Mouse (Mus musculus) lung, postnatal 10 days (tissue): ENCODE measurements around the gene Tiparp.

Experiments used
- DNase-seq: peaks from one replicate; pipeline ENCODE4 v3.0.0; 2021

The Tiparp gene

DNA sequence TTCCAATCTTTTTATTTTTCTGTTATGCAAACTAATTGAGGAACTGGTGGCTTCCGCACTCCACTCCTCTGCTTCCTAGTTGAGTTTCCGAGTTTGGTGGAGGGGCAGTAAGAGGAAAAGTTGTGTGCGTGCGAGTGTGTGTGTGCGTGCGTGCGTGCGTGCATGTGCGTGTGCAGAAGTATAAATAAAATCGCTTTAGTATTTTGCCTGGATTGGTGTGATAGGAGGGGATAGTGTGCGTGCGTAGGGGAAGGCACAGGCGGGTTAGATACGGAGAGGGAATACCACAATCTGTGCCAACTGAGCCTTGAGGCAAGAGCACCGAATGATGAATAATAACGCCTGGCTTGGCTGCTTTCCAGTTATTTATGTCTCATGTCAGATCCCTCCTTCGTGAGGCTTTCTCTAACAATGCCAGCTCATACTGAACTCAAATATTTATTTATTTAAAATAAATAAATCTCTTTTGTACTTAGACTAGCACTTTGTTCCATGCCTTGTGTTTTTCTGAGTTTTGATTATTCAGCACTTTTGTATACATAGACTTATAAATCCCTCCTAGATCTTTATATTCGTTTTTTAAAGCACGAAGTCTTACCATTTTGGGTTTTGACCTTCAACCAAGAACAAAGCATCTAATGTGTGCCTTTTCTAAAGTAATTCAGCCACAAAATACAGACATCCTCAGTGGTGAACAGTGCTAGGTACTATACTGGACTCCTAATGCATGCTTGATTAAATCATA is 1.4 kb downstream of the Tiparp start:
- DNase-seq: peak; percentile 63

DNA sequence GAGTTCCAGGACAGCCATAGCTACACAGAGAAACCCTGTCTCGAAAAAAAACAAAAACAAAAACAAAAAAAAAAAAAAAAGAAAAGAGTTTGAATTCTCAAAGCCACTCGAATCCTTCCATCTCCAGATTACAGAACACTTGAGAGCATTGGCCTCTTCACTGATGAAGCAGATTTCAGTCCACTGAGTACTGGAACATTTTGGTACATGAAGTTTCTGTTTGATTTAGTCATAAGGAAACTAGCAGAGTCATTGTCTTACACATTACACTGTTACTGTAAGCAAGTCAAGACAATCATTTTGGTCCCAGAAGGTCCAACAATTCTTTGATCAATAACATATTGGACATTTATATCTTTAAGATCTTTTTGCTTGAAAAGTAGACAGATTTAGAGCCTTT is 4.8 kb downstream of the Tiparp start:
- DNase-seq: no peak

DNA sequence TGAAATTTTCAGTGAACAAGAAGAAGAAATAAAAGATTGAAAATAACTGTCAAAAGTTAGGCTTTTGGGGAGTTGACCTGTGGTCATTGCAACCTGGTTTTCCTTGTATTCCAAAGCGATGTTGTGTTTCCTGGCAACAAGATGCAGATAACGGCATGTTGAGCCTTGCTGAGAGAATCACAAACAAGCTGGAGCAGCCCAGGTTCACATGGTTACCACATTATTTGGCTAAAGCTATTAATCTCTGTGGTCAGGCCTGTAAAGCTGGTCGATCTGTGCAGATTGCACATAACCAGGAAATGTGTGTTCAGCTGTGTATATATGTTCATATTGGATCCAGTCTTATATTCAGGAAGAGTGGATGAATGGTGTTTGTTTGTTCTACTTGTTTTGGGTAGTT is 5.4 kb downstream of the Tiparp start:
- DNase-seq: peak; percentile 8

DNA sequence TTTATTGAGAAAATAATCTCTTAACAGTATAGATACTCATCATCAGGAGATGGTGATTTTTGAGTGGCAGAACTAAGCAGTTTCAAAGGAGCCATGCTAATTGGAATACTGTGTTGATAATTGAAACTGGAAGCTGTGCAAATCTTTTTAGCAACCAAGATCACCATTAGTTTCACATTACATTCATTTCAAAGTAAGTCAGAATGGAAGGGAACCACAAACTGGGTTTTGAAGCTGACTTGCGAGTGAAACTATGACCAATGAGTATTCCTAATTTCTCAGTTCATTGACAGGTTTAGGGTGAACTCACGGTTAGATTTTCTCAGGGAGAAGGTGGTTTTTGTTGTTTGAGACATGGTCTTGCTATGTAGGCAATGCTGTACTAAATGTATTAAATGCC is 6.3 kb downstream of the Tiparp start:
- no peak for DNase-seq

DNA sequence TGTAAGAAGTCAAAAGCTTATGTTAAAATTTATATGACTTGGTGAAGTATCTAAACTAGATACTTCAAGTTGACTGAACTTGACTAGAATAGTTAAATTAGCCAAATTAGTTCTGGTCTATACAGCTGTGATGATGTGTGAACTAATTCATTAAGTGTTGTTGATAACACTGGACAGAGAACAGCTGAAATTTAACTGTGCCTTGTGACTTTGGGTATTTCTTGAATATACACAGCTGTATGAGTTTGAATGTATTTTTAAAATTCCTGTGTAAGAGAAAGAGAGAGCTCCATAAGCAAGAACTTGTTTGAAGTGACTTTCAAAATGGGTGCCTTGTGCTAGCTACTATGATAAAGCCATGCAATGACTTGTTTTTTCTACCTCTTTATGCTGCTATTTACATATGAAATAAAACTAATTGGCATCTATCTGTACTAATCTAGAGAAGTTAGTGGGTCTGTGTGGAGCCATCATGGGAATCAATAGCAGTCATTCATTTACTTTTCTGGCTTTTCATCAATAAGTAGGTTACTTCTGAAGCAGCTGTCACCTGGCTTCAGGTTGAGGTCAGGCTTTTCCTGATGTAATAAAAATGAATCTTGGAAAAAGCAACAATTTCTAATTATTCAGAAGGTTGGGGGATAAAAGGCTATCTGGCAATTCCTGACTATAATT is 7.0 kb downstream of the Tiparp start:
- no peak for DNase-seq

DNA sequence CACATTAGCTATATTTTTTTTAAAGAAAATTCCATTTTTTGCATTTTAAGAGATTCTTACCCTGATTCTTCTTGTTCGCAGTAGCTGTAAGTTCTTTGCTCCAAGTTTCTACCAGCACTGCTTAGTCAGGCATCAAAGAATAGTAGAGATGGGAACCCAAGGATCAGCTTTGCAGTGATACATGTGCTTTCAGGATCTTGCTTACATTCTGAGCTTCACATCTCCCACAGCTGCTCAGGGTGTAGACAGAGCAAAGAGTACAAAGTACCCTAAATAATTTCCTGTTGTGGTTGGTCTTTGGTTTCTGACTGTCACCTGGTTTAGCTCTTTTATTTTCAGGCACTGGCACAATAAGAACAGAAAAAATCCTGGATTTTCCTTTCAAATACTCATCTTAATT is 9.1 kb downstream of the Tiparp start:
- no peak for DNase-seq

DNA sequence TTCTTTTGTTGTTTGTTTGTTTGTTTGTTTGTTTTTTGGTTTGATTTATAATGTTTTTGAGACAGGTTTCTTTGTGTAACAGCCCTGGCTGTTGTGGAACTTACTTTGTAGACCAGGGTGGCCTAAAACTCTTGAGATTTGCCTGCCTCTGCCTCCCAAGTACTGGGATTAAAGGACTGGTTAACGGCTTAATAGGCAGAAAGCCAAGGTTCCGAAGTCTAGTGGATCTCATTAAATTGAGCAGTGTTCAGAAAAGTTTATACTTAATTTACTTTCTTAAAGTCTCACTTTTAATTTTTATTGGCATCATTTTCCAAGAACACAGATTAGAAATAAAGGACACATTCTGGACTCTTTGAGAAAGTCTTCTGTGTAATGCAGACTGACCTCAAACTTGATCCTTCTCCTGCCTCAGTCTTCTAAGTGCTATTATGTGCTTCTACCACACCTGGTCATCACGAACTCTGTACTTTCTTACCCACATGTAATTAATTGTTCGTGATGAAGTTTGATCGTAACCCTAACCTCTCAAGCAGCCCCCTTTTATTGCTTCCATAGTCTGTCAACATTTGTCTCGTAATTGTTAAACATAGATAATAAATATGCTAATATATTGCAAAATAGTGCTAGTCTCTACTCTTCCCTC is 12.8 kb downstream of the Tiparp start:
- no peak for DNase-seq

DNA sequence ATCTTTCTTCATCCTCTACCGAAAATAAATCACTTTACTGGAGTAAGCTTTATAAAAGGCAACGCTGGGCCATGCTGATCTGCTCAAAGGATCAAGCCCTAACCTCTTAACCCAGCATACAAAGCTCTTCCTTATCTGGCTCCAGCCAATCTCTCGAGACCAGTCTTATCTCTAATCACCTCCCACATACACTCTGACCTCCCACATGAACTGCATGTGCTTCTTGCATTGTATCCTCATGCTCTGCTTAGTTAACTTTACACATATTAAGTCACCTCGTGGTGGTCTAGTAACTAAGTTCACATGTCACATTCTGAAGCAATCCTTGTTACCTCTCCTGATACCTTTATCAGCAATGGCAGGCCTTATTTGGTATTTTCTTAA is 13.3 kb downstream of the Tiparp start:
- DNase-seq: no peak

DNA sequence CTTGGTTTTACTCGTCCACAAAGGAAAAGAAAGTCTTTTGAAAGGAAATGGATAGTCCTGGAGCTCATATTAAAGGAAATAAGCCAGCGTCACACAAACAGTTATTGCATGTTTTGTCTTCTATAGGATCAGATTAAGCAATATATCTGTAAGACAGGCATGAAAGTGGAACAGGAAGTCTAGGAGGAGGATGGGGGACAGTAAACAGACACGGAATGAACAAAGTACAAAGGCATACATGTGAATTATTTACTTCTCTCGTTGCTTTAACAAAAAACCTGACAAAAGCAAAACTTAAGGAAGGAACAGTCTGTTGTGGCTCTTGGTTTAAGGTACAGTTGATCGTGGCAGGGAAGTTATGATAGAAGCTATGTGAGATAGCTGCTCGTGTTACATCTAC is 21.6 kb downstream of the Tiparp start:
- DNase-seq: no peak

DNA sequence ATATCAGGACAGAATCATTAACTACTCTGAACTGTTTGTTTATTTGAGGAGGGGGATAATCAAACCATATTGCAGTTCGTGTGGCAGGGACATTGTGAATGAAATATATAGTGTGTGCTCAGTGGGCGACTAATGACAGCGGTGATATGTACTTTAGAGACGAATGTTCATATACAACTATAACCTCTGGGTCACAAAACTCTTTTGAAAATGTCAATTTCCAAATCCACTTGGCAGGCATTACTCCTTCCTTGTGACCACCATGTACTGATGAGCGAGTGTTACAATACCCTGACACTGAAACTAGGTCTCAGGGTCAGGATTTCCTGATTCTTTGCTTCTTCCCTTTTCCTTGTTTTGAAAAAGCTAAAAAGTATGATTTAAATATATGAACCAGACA is 22.9 kb downstream of the Tiparp start:
- DNase-seq: no peak

DNA sequence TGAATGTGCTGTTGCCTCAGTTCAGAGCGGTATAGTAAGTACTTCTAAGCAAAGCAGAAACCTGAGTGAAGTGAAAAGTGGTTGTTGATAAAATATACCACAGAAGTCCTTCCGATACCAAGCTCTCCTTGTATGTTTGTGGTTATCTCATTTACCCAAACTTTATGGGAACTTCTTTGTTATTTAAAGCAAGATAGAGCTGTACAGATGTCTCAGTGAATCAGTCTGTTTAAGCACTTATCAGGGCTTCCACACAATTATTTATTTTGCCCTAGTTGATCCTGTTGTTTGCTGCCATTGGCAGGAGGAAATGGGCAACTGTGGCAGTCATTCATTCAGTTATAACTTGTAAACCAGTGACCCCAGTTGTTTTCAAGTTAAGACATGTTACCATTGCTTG is 26.4 kb downstream of the Tiparp start:
- no peak for DNase-seq

DNA sequence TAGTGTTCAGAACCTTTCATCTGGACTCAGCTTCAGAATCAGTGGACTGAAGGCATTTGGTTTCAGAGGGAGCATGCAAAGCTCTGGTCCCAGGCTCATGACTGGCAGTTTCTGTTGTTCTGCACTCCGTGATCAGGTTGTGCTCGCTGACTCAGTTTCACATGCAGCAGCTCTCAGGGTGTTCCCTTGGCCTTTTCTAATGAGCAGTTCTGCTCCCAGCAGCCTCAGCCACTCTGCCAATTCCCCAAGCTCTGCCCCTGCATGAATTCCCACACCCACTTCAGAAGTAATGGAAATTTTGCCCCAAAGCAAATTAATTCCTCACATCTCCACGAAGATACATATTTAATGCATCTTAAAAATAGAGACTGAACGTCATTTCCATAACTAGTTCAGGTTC is 30.5 kb downstream of the Tiparp start:
- no peak for DNase-seq

DNA sequence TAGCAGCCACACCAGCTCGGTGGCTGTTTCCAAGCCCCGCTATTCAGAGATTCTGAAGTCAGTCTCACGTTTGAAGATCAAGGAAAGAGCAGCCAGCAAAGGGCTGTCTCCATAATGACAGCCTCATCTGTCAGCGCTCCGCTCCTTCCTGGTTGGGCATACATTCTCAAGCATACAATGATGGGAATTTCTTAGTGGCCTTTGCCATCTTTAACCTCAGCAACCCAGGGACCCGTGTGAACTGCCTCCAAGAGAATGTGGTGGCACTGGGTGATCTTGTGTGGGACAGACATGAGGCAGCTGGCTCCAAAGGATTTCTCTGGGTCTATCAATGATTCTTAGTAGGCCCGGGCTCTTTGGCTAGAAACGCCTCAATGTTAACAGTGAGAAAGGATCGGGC is 34.0 kb downstream of the Tiparp start:
- peak; percentile 41 for DNase-seq

DNA sequence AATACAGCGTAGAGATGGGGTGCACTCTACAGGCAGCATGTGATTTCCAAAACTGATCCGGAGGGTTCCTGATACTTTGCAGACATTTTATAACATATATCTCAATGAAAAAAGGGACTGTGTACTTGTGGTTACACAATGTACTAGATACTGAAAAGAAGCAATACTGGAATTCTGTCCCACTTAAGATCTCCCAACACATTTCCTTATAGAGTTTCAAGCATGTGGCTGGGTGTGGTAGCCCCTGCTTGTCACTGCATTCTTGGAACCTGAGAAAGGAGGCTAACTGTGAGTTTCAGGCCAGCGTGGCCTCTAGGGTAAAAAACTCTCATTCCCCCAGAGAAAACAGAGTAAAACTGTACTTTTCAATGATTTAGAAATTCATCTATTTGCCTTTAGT is 34.5 kb downstream of the Tiparp start:
- no peak for DNase-seq

DNA sequence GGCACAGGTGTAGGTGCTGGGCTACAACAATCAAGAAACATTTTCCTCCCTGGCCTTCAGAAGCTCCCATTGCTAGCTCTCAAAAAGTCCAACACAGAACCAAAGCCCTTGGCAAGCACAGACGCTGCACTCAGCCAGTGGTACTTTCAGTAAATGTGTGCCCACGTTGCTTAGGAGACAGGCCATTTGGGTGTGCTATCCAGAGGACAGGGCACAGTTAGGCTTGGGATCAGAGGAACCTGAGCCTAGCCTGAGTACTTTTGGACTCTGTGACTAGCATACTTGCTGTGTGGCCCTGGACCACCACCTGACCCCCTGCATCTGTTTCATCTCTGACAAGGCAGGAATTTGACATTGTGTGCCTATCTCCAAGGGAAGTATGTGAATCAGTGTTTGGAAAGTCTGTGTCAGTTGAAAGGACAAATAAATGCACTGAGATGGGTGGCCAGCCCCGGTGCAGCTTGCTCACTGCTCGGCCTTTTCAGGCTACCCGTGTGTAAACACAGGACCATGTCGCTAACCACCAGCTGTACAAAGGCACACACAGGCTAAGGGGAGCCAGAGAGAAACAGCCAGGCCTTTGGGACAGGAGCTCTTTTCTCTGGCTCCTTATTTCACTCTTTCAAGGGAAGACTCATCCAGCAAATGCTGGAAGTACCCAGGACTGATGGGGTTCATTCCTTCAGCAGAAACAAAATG is 35.9 kb downstream of the Tiparp start:
- DNase-seq: no peak

DNA sequence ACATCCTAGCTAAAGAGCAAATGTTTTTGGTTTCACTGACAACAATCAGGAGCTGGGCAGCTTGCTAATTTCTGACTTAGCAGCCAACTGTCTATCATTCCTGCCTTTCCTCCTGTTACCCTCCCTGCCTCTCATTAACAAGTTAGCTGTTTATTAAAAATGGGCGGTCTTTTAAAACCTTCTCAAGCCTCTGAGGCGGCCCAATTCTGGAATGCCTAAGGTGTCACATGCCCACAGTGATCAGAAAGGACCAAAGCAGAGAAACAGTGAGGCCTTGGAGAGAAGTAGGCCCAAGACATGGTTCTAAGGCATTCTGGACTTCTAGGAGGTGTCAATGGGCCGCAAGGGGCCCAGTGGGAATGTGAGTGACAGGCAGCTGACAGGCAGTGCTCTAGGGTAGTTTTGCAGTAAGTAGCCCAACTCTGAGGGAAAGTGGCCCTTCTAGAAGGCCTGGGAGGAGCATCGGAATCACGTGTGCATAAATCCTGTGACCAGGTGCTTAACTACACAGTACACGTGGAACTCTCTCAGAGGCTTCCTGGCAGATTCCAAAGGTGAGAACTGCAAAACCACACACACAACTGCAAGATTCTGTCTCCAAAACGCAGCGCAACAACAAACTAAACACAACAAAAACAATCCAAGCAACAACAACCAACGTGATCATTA is 37.6 kb downstream of the Tiparp start:
- DNase-seq: no peak

DNA sequence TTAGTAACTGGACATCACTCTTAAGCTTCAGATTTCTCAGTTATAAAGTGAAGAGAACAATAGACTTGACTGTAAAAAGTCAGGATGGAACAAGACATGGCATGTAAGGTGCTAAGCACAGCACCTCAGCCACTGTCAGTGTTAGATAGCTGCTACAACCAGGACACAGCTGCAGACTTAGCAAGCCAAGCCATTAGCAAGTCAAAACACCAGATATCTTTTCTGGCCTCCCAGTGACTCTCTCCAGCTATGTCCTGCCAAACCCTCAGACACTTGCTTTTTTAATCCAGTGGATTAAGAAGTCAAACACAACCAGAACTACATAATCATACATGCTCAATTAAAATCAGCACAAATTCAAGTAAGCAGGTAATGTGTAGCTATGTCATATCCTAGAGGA is 41.7 kb downstream of the Tiparp start:
- DNase-seq: no peak

DNA sequence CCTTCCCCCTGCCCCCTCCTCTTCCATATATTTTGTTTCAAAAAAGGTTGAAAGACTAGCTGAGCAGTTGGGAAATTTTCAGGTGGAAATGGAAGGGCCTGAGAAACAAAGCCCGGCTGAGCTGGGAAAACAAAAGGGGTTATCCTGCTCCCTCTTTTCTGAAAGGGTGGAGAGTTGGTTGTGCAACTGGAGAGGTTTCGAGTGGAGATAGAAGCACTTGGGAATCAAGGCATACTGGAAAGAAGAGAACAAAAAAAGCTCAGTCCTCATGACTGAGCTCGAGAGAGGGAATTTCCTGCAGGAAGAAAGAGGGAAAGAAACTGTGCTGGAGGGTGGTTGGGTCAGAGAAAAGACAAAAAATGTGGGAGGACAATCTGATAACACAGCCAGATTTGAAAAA is 45.3 kb downstream of the Tiparp start:
- no peak for DNase-seq

DNA sequence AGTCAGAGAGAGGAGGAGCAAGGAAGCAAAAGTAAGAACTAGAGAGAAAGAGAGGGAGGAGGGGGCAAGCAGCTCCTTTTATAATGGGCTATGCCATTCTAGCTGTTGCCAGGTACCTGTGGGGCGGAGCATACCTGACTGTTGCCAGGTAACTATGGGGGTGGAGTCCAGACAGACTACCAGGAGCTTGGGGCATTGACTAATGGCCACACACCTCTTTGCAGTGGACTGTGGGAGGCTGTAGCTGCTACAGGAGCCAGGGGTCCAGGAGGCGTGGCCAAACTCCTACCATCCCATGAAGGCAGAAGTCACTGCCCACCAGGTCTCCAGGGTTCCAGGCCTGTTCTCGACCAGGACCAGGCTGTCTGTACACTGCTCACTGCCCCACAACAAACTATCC is 49.4 kb downstream of the Tiparp start:
- DNase-seq: no peak

DNA sequence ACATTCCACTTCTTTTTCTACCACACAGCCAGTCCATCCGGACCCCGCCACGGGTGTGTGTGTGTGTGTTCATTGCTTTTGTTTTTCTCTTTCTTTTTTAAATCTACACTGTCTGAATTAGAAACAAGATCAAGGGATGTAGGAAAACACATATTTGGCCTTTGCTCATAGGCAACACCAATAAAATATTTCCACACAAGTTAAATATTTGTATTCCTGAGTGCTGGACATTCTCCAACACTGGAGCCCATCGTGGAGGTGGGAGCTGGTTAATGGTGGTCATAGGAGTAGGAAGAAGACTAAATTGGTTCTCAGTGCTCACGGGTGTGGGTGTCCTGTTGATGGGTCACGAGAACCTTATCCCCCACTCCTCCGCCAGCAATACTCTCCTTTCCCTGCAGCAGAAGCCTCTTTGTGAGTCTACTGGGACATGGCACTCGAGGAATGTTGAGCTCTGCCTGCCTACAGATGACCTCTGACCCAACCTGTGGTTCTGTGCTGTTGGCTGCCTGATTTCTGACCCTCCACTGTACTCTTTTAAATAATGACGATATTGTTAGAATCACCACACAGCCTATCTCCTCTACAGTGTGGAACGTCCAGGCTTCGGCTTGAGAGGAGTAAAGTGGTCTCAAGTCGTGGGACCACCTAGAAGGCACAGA is 51.2 kb downstream of the Tiparp start:
- no peak for DNase-seq

DNA sequence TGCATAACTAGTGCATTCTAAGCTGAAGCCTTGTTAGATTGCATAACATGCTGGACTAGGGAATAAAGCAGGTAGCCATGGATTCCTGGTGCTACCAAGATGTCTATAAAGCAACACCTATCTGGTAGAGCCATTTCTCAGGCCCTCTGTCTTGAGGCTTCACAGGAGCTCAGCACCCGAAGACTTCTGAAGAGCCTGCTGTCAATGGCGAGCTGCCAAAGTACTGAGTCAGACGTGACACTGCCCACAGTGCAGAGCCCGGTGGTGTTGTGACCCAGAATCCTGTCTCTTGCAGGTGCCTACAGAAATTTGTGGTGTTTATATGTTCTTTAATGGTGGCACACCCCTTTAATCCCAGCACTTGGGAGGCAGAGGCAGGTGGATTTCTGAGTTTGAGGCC is 53.4 kb downstream of the Tiparp start:
- DNase-seq: no peak

DNA sequence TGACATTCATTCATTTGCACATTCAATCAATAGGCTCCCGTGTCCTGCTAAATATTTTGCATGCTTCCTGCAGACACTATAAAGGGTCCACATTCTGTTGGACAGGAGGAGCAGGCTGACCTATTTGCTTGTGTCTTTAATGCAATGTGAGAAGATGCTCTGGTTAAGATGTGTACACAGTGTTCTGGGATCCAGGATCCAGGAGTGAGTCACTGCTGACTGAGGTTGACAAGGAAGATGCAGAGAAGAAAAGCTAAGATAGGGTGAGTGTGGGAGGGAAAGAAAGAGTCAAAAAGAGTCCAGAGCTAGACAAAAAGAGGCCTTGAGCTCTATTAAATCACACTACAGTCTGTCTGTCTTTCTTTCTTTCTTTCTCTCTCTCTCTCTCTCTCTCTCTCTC is 56.1 kb downstream of the Tiparp start:
- no peak for DNase-seq

DNA sequence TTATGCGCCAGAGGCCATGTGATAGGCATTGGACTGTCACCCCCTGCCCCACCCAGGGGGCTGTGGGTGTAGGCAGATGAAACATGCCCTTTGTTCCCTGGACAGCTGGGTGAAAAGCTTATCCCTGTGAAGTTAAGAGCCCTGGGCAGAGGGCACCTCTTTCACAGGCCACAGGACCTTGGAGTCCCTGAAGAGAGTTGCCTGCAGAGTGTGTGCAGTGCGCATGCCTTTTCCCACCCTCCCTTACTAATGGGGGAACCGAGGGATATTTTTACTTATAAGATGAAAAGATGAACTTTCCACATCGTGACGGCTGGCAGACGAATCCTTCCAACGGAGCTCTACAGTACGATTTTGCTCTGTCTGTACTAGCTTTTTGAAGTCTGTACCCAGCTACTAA is 57.1 kb downstream of the Tiparp start:
- no peak for DNase-seq
